Mouse (Mus musculus) liver, embryonic 12.5 days (tissue): ENCODE results near the gene Ehmt1. TPM values are rescaled to one million over a fixed set of nuclear protein-coding genes. Genes with fewer than 3 reads are reported as not detected.

Source experiments
- ATAC-seq: fragments of 200-750 bp; cut with Nextera tagmentation; 2 replicates; pipeline ENCODE4 v1.8.0; 2017; ENCODE audit warnings: moderate number of reproducible peaks, mild to moderate bottlenecking, moderate library complexity
- H3K27ac ChIP-seq: fragments of 300-500 bp; sonication (generic); 2 replicates; pipeline ENCODE4 v1.5.1; 2016; ENCODE audit warnings: mild to moderate bottlenecking
- H3K27me3 ChIP-seq: fragments of 300-500 bp; sonication (generic); replicated peaks from 2 replicates; pipeline ENCODE4 v1.6.1; 2016; ENCODE audit warnings: mild to moderate bottlenecking, moderate library complexity
- H3K36me3 ChIP-seq: fragments of 300-500 bp; sonication (generic); 2 replicates; pipeline ENCODE4 v1.6.1; 2016; ENCODE audit warnings: mild to moderate bottlenecking, moderate library complexity
- H3K4me1 ChIP-seq: fragments of 300-500 bp; sonication (generic); 2 replicates; pipeline ENCODE4 v1.6.1; 2016
- H3K4me2 ChIP-seq: fragments of 300-500 bp; sonication (generic); 2 replicates; pipeline ENCODE4 v1.6.1; 2016; ENCODE audit warnings: mild to moderate bottlenecking, moderate library complexity
- H3K4me3 ChIP-seq: fragments of 300-500 bp; sonication (generic); 2 replicates; pipeline ENCODE4 v1.5.1; 2016; ENCODE audit warnings: mild to moderate bottlenecking, moderate library complexity
- H3K9ac ChIP-seq: fragments of 300-500 bp; sonication (generic); 2 replicates; pipeline ENCODE4 v1.6.1; 2016; ENCODE audit warnings: mild to moderate bottlenecking, moderate library complexity
- H3K9me3 ChIP-seq: fragments of 300-500 bp; sonication (generic); replicated peaks from 2 replicates; pipeline ENCODE4 v1.6.1; 2016; ENCODE audit warnings: mild to moderate bottlenecking, moderate library complexity
- WGBS: fragments of 180-500 bp; shearing (Covaris S2); methylation state at CpG from one replicate; pipeline ENCODE4 v1.1.7; 2016; ENCODE audit not compliant: insufficient replicate concordance; 5-methylcytosine and 5-hydroxymethylcytosine counted together
- polyA plus RNA-seq: library from polyadenylated mRNA; unstranded; fragments of >200 nt; fragmentation: Nextera tagmentation; extraction: Ambion mirVana; gene quantifications from 2 replicates; pipeline ENCODE4 v1.2.1, GENCODE M21; 2016

Gene Ehmt1
- polyA plus RNA-seq, 1 experiment from 2014 or later, result 31.7 TPM

GRCm38 (mm10) chr2:24929593-24929992, 10.2 kb upstream of the Ehmt1 start:
- 87% methylated on average over 5 of the region's 5 CpGs for WGBS
- no peak overlapping the region for H3K27ac ChIP-seq

GRCm38 (mm10) chr2:24929119-24929518, 9.7 kb upstream of the Ehmt1 start:
- H3K9ac ChIP-seq, result no peak overlapping the region
- H3K9me3 ChIP-seq, result no peaks in the 10 kb centered on the region
- H3K4me1 ChIP-seq, result peaks cover 20% of the 10 kb centered on the region
- ATAC-seq, result no peak
- no peak overlapping the region for H3K4me3 ChIP-seq
- no peak overlapping the region for H3K4me2 ChIP-seq
- no peaks in the 10 kb centered on the region for H3K27me3 ChIP-seq
- WGBS, result 73% methylated on average over 2 of the region's 2 CpGs
- H3K36me3 ChIP-seq, result peaks cover 18% of the 10 kb centered on the region
- H3K27ac ChIP-seq, result no peak overlapping the region

More at GRCm38 (mm10) chr2:24929593-24929992, 10.2 kb upstream of the Ehmt1 start:
- H3K9ac ChIP-seq, result no peak overlapping the region
- peaks cover 18% of the 10 kb centered on the region for H3K36me3 ChIP-seq
- ATAC-seq, result no peak
- no peaks in the 10 kb centered on the region for H3K27me3 ChIP-seq
- peaks cover 24% of the 10 kb centered on the region for H3K4me1 ChIP-seq
- H3K9me3 ChIP-seq, result no peaks in the 10 kb centered on the region
- H3K4me2 ChIP-seq, result no peak overlapping the region
- H3K4me3 ChIP-seq, result no peak overlapping the region

DNA sequence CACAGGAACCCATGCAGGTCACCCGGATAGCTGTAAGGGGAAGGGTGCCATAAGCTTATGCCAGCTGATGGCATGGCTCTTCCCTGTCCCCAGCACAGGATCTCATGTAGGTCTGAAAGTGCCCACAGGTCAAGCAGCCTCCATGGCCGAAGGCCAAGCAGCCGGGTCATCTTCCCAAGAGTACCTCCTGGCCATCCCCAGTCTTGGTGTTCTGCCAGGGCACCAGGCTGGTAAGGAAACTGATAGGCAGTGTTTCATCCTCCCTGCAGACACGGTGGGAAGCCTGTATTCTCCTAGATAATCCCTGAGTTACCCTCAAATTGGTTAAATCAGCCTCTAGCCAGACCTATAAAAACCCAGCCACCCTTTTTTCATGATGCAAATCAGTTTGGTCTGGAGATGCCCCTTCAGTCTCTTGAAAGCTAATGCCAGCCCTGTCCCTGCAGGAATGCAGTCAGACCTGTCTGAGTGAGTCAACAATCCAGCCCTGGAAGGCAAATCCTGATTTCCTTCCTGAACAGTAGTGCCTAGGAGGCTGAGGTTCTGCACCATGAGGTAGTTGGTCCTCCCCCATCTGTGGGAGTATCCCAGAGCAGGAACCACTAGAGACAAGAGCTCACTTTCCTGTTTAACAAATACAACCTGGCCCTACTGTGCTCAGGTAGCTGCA, 8.5 kb upstream of the Ehmt1 start:
- Histone ChIP-seq H3K4me3 (no peak overlapping the region), H3K36me3 (peaks cover 18% of the 10 kb centered on the region), H3K27me3 (no peaks in the 10 kb centered on the region), H3K9ac (no peak overlapping the region), H3K4me1 (peaks cover 12% of the 10 kb centered on the region; the same call in 1 of the 2 replicates), H3K4me2 (no peak overlapping the region), H3K9me3 (no peaks in the 10 kb centered on the region), H3K27ac (no peak overlapping the region)
- 62% methylated on average over 4 of the region's 4 CpGs for WGBS
- no peak for ATAC-seq

DNA sequence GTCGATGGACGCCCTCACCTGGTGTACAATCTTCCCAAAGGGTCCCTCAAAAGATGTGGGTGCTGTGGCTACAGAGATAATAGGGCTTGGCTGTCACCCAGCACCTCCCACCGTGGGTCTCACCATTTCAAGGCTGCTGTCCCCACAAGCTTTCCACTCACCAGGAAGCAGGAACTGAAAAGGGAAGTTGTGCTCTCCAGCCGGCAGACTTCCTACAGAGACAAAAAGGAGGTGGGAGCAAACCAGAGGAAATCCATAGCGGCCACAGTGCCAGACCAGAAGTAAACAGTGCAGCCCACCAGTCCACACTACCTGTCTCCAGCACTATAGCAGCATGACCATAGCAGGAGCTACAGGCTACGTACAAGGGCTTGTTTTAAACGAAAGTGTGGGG, 7.5 kb upstream of the Ehmt1 start:
- WGBS, result 47% methylated on average over 7 of the region's 7 CpGs
- H3K36me3 ChIP-seq, result peaks cover 18% of the 10 kb centered on the region
- no peak overlapping the region for H3K4me3 ChIP-seq
- H3K9ac ChIP-seq, result no peak overlapping the region
- no peaks in the 10 kb centered on the region for H3K9me3 ChIP-seq
- no peak overlapping the region for H3K4me2 ChIP-seq
- no peak overlapping the region for H3K27ac ChIP-seq
- no peaks in the 10 kb centered on the region for H3K27me3 ChIP-seq
- no peak for ATAC-seq
- H3K4me1 ChIP-seq, result peaks cover 12% of the 10 kb centered on the region; the same call in 1 of the 2 replicates

- ATAC-seq, result no peak
Observed at GRCm38 (mm10) chr2:24926345-24926964, 7.0 kb upstream of the Ehmt1 start.

GRCm38 (mm10) chr2:24925284-24925683, 5.9 kb upstream of the Ehmt1 start:
- Histone ChIP-seq H3K27me3 (no peaks in the 10 kb centered on the region), H3K9me3 (no peaks in the 10 kb centered on the region), H3K36me3 (peaks cover 18% of the 10 kb centered on the region), H3K27ac (no peak overlapping the region), H3K4me1 (peaks cover 14% of the 10 kb centered on the region; the same call in 1 of the 2 replicates), H3K4me2 (no peak overlapping the region), H3K9ac (no peak overlapping the region), H3K4me3 (no peak overlapping the region)
- ATAC-seq, result no peak
- 81% methylated on average over 8 of the region's 8 CpGs for WGBS

More at GRCm38 (mm10) chr2:24926345-24926964, 7.0 kb upstream of the Ehmt1 start:
- Histone ChIP-seq H3K27me3 (no peaks in the 10 kb centered on the region), H3K9me3 (no peaks in the 10 kb centered on the region), H3K4me1 (peaks cover 12% of the 10 kb centered on the region; the same call in 1 of the 2 replicates), H3K9ac (no peak overlapping the region), H3K4me3 (no peak overlapping the region), H3K27ac (no peak overlapping the region), H3K4me2 (no peak overlapping the region), H3K36me3 (peaks cover 18% of the 10 kb centered on the region)
- WGBS, result 65% methylated on average over 9 of the region's 9 CpGs

- Histone ChIP-seq H3K4me2 (no peak overlapping the region), H3K4me1 (peaks cover 19% of the 10 kb centered on the region; the same call in 1 of the 2 replicates), H3K4me3 (no peak overlapping the region), H3K27me3 (no peaks in the 10 kb centered on the region), H3K9me3 (no peaks in the 10 kb centered on the region), H3K36me3 (peaks cover 18% of the 10 kb centered on the region), H3K9ac (no peak overlapping the region), H3K27ac (no peak overlapping the region)
- 50% methylated on average over 2 of the region's 2 CpGs for WGBS
- ATAC-seq, result no peak
Observed at GRCm38 (mm10) chr2:24923561-24923960, 4.1 kb upstream of the Ehmt1 start.

GRCm38 (mm10) chr2:24919839-24920175, 393 bp upstream of the Ehmt1 start:
- H3K36me3 ChIP-seq, result no peaks in the 10 kb centered on the region
- peak overlapping the region; percentile 76 for H3K4me2 ChIP-seq
- peak overlapping the region; percentile 83 for H3K27ac ChIP-seq
- H3K9ac ChIP-seq, result peak overlapping the region; percentile 97
- WGBS, result 10% methylated on average over 8 of the region's 8 CpGs
- H3K4me3 ChIP-seq, result peak overlapping the region; percentile 99
- H3K4me1 ChIP-seq, result peaks cover 22% of the 10 kb centered on the region
- H3K27me3 ChIP-seq, result no peaks in the 10 kb centered on the region
- H3K9me3 ChIP-seq, result no peaks in the 10 kb centered on the region
- peak; percentile 63 for ATAC-seq

DNA sequence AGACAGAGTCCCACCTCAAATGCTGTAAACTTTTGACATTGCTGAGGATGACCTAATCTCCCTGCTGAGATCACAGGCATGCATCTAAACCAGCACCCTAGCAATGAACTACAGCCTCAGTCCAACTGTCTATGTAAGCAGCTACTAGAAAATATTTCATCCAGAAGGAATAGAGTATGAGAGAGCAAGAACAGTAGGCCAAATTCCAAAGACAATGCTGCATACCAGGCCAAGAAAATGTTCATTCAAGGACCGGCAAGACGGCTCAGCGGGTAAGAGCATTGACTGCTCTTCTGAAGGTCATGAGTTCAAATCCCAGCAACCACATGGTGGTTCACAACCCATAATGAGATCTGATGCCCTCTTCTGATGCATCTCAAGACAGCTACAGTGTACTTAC, 4.7 kb downstream of the Ehmt1 start:
- H3K9ac ChIP-seq, result no peak overlapping the region
- H3K27me3 ChIP-seq, result no peaks in the 10 kb centered on the region
- H3K4me1 ChIP-seq, result peaks cover 15% of the 10 kb centered on the region
- 90% methylated on average over 3 of the region's 3 CpGs for WGBS
- H3K27ac ChIP-seq, result no peak overlapping the region
- no peak overlapping the region for H3K4me2 ChIP-seq
- H3K9me3 ChIP-seq, result no peaks in the 10 kb centered on the region
- H3K36me3 ChIP-seq, result peaks cover 8% of the 10 kb centered on the region
- no peak overlapping the region for H3K4me3 ChIP-seq
- ATAC-seq, result no peak

GRCm38 (mm10) chr2:24912589-24912988, 6.8 kb downstream of the Ehmt1 start:
- H3K4me2 ChIP-seq, result no peak overlapping the region
- ATAC-seq, result no peak

GRCm38 (mm10) chr2:24912189-24912588, 7.2 kb downstream of the Ehmt1 start:
- H3K9me3 ChIP-seq, result no peaks in the 10 kb centered on the region
- WGBS, result 82% methylated on average over 4 of the region's 4 CpGs
- no peak overlapping the region for H3K27ac ChIP-seq
- no peak for ATAC-seq
- no peak overlapping the region for H3K4me2 ChIP-seq
- no peak overlapping the region for H3K9ac ChIP-seq
- no peaks in the 10 kb centered on the region for H3K27me3 ChIP-seq
- H3K36me3 ChIP-seq, result peaks cover 8% of the 10 kb centered on the region
- H3K4me3 ChIP-seq, result no peak overlapping the region
- peaks cover 2% of the 10 kb centered on the region for H3K4me1 ChIP-seq

More at GRCm38 (mm10) chr2:24912589-24912988, 6.8 kb downstream of the Ehmt1 start:
- Histone ChIP-seq H3K9ac (no peak overlapping the region), H3K4me3 (no peak overlapping the region), H3K36me3 (peaks cover 8% of the 10 kb centered on the region), H3K4me1 (peaks cover 6% of the 10 kb centered on the region), H3K27ac (no peak overlapping the region), H3K9me3 (no peaks in the 10 kb centered on the region), H3K27me3 (no peaks in the 10 kb centered on the region)

GRCm38 (mm10) chr2:24910481-24910880, 8.9 kb downstream of the Ehmt1 start:
- Histone ChIP-seq H3K27me3 (no peaks in the 10 kb centered on the region), H3K4me2 (no peak overlapping the region), H3K9me3 (no peaks in the 10 kb centered on the region), H3K9ac (no peak overlapping the region), H3K4me1 (peaks cover 15% of the 10 kb centered on the region), H3K4me3 (no peak overlapping the region), H3K36me3 (peaks cover 8% of the 10 kb centered on the region), H3K27ac (no peak overlapping the region)
- ATAC-seq, result no peak
- 62% methylated on average over 4 of the region's 4 CpGs for whole genome bisulfite sequencing
